Mouse (Mus musculus): ENCODE measurements around the gene Cyp4f39. TPM values are rescaled to one million over a fixed set of nuclear protein-coding genes. Genes with fewer than 3 reads are reported as not detected.
"Not testable (repeated sequence)": the region's sequence is repeated elsewhere in the genome, so short reads cannot be mapped to it uniquely, and the experiment has no call there.

Cyp4f39 gene
- total RNA-seq, 2 experiments from 2014 or later, result 0.82 TPM; not detected in 1

DNA sequence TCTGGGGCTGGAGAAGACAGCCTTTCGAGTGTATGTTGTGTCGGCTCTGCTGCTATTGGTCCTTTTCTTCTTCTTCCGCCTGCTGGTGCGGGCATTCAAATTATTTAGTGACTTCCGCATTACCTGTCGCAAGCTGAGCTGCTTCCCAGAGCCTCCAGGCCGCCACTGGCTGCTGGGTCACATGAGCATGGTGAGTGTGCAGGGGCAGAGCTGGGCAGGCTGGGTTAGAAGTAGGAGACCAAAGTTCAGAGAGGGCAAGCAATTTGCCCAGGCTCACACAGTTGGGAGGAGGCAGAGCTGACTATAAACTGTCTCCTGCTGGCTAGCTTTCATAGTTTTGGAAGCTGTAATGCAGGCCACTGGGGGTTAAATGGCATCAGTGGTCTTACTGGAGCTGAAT, 16.0 kb downstream of the Cyp4f39 start:
- DNase-seq, result no peak
- intact Hi-C loops (cut with DNase I; ENCODE audit: low total_unique reads), result no loop called here

DNA sequence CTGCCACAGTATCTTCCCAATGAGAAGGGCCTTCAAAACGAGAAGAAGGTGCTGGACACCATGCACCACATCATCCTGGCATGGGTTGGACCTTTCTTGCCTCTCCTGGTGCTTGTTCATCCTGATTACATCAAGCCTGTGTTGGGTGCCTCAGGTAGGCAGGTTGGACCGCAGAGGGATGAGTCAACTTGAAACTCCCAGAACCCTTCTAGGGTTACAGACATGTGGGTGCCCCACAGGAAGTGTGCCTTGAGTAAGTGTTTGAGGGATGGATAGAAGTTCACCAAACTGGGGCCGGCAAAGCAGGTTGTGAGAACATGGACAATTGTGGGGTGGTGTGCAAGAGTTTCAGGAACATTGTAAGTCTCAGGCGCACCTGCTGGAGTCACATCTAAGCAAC, 18.3 kb downstream of the Cyp4f39 start:
- DNase-seq, result no peak
- intact Hi-C loops (cut with DNase I; ENCODE audit: low total_unique reads), result no loop called here

DNA sequence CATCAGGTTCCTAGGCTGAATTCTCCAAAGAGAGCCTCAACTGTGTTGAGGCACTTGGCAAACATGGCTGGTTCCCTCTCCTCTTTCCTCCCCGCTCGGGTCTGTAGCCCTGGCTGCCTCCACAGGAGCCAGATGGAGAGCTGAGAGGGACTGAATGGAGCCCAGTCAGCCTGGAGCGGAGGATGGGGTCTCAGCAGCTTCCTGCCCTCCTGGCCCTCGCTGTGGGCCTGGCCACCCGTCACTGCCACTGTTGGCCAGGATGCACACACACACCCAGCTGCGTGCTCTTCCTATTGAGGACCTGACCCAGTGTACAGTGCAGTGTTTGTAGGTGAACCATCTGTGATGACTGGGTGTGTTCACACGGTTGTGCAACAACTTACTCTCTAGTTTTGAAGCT, 19.7 kb downstream of the Cyp4f39 start:
- intact Hi-C loops (cut with DNase I; ENCODE audit: low total_unique reads), result no loop called here
- DNase-seq, result no peak

DNA sequence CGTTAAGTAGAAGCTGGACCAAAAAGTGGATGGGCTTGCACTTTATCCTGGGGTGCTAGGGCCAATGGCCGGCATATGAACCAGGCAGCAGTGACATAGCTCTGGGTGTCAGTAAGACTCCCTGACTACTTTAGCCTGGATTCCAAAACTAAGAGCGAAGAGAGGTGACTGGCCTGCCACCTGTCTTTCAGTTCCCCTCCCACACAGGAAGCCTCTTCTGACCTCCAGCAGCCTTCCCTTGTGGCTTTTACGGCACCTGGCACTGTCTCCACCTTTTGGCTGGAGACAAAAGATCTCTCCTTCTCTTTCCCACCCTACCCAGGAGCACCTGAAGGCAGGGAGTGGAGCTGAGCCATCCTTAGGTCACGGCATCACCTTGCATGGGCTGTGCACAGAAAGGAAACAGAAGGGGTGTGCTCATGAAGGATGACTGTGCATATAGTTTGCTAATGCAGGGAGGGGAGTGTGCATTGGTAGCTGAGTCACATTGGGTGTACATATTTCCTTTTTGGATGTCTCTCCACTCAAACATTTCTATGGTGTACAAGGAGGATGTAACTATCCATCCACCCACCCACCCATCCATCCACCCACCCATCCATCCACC, 22.5 kb downstream of the Cyp4f39 start:
- DNase-seq, result no peak
- intact Hi-C loops (cut with DNase I; ENCODE audit: low total_unique reads), result no loop called here

DNA sequence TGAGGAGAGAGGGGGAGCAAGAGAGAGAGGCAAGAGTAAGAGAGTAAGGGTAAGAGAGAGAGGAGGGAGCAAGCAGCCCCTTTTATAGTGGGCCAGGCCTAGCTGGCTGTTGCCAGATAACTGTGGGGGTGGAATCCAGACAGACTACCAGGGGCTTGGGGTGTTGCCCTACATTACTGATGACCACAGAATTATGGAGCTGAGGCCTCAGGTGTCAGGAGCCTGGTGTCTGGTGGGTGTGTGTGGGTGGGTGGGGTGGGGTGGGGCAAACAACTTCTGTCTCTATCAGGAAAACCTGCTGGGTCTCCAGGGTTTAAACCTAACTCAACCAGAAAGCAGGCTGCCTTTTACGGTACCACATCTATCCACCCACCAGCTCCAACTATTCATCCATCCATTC, 24.7 kb downstream of the Cyp4f39 start:
- intact Hi-C loops (cut with DNase I; ENCODE audit: low total_unique reads), result no loop called here
- no peak for DNase-seq

DNA sequence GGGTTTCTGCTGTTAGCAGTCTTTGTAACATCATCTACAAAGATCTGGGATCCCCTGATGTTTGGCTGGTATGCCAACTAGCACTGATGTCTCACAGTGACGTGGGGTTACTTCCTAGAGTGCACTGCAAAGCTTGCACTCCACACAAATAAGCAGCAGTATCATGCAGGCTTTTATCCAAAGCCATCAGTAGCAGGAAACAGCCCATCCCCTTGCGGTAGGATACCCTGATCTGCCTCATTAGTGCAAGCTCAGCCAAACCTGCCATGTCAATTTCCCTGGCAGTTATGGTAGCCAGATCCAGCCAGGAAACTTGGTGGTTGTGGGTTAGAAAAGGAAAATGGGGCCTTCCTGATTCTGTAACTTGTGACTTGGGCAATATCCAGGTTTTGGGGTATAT, 26.2 kb downstream of the Cyp4f39 start:
- intact Hi-C loops (cut with DNase I; ENCODE audit: low total_unique reads), result no loop called here
- no peak for DNase-seq

DNA sequence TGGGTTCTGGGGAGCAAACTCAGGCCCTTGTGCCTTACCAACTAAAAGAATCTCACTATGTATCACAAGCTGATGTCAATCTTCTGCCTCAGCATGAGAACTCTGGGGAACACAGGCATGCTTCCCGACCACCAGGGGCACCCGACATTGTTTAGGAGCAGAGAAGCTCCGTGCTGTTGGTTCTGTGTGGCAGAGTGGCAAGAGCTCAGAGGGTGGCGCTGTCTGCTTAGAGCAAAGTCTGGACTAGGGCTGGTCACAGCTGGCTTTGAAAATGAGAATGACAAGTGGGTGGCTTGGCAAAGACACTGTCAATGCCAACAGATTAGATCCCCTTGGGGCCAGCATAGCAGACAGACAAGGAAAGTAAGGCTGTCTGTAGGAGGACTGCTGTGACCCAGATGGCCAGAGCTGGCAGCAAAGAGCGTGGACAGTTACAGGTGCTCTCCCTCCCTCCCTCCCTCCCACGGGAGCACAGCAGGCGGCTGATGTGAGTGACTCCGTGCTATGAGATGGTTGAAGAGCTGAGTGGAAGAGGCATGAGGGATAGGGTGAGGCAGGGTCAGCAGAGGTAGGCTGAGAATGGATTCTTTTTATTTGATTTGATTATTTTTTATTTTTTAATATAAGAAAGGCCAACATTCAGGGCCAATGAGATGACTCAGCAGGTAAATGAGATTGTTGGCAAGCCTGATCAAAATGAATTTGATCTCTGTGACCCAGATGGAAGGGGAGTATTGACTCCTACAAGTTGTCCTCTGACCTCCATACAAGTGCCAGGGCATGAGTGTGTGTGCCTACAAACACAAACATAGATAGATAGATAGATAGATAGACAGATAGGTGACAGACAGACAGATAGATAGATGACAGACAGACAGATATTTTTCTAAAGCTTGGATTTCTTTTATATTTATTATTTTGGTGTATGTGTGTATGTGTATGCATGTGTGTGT, 27.3 kb downstream of the Cyp4f39 start:
- intact Hi-C loops (cut with DNase I; ENCODE audit: low total_unique reads), result loop anchor here (10.0 kb wide), 1 partner anchor 85 kb away; no protein-coding TSS in a partner anchor
- no peak for DNase-seq

DNA sequence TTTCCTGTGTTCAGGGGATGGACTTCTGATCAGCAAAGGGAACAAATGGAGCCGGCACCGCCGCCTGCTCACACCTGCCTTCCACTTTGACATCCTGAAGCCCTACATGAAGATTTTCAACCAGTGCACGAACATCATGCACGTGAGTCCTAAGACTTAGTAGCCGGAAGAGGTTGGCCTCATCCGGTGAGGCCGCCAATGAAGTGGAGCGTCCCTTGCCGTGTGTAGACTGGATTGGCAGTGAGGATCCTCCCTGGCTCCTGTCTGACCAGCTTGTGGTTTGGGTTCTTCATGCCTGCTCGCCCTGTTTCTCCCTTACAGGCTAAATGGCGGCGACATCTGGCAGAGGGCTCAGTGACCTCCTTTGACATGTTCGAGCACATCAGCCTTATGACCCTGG, 29.2 kb downstream of the Cyp4f39 start:
- intact Hi-C loops (cut with DNase I; ENCODE audit: low total_unique reads), result loop anchor here (10.0 kb wide), 1 partner anchor 87 kb away; no protein-coding TSS in a partner anchor

DNA sequence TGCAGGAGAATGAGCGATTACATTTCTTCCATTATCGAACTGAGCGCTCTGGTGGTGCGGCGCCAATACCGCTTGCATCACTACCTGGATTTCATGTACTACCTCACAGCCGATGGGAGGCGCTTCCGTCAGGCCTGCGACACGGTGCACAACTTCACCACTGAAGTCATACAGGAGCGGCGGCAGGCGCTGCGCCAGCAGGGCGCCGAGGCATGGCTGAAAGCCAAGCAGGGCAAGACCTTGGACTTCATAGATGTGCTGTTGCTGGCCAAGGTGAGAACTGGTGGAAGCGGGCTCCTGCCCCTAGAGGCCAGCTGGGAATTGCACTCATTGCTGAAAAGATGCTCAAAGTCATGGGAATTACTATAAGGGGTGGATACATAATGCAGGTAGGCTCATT, 30.7 kb downstream of the Cyp4f39 start:
- peak; percentile 50 for DNase-seq
- intact Hi-C loops (cut with DNase I; ENCODE audit: low total_unique reads), result loop anchor here (10.0 kb wide), 1 partner anchor 88 kb away; no protein-coding TSS in a partner anchor

More for the DNA sequence above, 29.2 kb downstream of the Cyp4f39 start:
- DNase-seq, result no peak

DNA sequence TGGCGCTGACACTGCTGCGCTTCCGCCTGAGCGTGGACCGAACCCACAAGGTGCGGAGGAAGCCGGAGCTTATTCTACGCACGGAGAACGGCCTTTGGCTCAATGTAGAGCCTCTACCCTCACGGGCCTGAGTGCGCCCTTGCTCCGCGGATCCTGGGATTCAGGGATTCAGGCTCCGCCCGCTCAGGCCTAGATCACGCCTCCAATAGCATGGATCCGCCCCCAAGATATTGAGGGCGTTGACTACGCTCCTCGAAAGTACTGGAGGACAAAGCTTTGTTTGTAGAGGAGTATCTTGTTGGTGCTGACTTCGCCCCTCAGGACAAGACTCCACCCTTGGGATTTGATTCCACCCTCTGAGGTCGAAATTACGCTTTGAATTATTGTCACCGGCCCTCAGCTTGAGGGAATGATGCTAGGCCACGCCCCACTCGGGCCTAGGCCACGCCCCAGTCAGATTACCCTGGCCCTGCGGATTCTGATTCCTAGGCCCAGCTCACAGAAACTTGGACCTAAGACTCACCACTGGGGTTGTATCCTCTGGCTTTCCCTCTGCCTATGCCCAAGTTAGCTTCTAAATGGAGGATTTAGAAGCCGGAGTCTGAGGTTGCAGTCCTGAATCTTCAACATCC, 39.9 kb downstream of the Cyp4f39 start:
- peak; percentile 16 for DNase-seq
- intact Hi-C loops (cut with DNase I; ENCODE audit: low total_unique reads), result loop anchor here (5.0 kb wide), 1 partner anchor 140 kb away; the partner anchor contains the start of gene Akap8l

DNA sequence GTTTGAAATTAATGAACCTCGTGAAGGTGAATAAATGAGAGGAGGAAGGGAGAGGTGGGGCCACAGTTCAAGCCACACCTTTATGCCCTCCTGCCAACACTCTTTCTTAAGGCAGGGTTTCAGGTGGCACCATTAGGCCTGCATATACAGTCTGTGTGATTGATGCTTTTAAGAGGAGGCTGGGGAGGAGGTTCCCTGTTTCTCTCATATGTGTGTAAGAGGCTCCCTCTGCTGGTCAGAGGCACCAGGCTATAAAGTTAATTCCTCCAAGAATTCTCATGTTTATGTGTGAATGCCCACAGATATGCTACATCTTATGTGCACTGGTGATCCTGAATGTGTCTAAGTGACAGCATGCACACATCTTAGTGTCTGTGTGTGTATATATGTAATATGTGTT, 42.1 kb downstream of the Cyp4f39 start:
- peak; percentile 58 for DNase-seq
- intact Hi-C loops (cut with DNase I; ENCODE audit: low total_unique reads), result loop anchor here (5.0 kb wide), 1 partner anchor 142 kb away; the partner anchor contains the start of gene Akap8l

DNA sequence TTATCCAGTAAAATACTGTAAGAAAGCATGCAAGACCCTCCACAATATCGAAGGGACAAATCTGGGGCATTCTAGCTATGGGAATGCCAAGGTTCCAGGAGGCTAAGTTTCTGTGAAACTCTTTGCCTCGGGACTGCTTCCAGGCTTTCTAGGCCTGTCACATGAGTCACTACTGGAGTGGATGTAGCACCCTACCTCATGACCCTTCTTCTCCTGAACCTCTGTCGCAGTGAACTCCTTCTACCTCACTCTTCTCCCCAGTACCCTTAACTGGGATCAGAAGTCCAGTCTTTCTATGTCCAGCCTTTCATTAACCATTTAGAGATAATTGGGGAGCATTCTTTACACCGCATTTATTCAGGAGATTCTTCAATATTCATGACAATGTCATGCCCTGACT, 48.0 kb downstream of the Cyp4f39 start:
- DNase-seq; intact Hi-C loops (cut with DNase I; ENCODE audit: low total_unique reads): not testable (repeated sequence)

DNA sequence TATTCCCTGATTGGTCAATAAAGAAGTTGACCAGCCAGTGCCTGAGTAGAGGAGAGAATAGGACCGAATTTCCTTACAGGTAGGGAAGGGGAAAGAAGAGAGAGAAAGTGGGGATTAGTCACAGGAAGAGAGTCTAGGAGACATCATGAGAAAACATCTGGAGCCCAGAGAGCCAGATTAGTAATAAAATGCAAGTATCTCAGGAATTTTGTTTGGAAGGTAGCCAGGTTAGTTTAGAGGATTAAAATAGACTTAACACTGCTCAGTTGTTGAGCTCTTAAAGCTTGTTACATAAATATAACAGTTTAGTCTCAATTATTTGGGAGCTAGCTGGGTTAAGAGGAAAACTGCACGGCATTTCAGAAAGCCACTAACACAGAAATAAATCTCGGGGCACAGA, 48.5 kb downstream of the Cyp4f39 start:
- no peak for DNase-seq
- intact Hi-C loops (cut with DNase I; ENCODE audit: low total_unique reads), result no loop called here

DNA sequence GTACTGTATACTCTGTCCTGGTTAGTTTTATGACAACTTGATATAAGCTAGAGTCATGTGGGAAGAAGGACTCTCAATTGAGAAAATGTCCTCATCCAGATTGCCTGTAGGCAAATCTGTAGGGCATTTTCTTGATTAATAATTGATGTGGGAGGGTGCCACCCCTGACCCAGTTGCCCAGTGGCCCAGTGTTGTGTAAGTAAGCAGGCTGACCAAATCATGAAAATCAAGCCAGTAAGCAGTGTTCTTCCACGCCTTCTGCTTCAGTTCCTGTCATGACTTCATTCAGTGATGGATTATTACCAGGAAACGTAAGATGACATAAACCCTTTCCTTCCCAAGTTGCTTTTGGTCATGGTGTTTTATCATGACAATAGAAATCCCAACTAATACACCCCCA, 50.6 kb downstream of the Cyp4f39 start:
- intact Hi-C loops (cut with DNase I; ENCODE audit: low total_unique reads), result no loop called here
- no peak for DNase-seq

DNA sequence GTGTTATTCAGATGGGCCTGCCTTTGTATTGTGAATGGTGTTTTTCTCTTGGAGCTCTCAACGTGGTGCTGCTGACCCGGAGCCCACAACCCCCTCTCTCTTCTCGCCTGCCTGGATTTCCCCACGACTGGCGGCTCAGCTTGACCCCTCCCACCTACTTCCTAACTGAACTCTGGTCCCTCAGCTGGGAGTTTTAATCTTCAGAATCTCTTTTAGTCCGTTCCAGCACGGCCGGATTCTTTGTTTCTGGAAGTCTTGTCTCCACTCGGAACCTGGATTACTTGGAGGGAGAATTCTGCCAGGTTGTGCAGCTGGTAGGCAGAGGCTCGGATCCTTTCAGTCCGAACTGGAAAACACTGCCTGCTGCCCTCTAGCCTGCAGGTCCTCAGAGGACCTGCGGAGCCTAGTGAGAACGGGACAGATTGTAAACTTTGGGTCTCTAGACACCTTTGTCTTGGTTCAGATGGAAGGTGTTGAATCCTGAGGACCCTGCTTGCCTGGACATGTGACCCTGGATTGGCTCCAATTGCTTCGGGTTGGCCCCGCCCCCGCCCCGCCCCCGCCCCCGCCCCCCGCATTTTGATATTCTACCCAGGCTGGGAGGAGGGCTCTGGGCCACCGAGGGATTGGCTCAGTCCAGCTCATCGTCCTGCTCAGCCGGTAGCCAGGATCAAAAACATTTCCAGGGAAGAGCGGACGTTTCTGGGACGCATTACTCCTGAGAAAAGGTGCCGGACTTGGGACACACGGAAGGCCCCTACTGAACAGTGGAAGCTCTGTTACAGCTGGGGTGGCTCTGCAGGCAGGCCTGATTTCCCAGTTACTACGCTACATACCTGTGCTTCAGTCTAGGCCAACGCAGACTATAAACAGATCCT, 53.6 kb downstream of the Cyp4f39 start, which contains the start of gene Cyp4f17:
Gene Cyp4f17, plus strand, starts transcription at position 200 of the 878 bp plus-strand sequence.
- peak; percentile 44 for DNase-seq
- intact Hi-C loops (cut with DNase I; ENCODE audit: low total_unique reads), result no loop called here

DNA sequence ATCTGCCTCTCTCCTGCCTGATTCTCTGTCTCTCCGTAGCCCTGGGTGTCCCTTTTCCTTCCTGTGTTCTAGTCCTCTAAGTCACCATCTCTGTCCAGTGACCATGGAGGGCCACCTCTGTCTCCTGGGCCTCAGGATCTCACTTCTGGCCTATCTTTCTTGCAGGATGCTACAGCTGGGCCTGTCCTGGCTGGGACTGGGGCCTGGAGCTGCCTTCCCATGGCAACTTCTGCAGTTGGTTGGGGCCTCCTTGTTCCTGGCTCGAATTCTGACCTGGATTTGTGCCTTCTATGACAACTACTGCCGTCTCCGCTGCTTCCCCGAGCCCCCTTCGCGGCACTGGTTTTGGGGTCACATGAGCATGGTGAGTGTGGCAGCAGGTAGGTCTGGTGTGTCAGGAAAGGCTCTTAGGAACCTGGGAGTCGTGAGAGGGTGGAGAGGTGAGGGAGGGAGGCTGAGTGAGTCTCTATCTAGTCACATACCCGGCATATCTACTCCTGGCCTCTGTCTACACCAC, 54.3 kb downstream of the Cyp4f39 start:
- no peak for DNase-seq
- intact Hi-C loops (cut with DNase I; ENCODE audit: low total_unique reads), result no loop called here

DNA sequence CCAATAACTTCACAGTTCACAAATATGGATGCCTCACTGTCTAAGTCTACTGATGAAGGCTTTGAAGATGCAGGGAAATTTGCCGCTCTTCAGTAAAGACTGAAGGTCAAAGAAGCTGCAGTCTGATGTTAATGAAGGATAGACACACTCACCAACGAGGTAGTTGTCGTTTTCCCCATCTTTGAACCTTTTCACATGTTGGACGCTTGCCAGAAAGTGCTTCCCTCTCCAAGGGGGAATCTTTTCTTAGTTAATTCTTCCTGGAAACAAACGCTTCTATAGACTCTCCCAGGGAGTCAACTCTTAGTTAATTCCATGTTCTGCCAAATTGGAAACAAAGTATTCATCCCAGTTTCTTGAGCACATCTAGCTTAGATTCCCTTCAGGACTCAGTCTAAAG, 63.6 kb downstream of the Cyp4f39 start:
- intact Hi-C loops (cut with DNase I; ENCODE audit: low total_unique reads), result no loop called here
- no peak for DNase-seq

DNA sequence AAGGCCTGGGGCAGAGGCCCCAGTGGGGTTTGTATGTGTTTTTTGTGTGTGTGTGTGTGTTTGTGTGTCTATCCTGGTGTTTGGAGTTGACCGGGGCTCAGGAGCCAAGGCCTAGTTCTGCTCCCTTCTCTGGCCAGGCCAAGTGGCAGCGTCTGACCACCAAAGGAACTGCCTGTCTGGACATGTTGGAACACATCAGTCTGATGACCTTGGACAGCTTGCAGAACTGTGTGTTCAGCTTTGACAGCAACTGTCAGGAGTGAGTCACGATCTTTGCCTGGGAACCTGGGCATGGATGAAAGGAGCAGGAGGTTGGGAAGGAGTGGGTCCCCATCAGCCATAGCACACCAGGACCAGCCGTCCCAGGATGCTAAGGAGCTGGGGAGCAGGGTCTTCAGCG, 69.5 kb downstream of the Cyp4f39 start:
- intact Hi-C loops (cut with DNase I; ENCODE audit: low total_unique reads), result no loop called here
- no peak for DNase-seq

DNA sequence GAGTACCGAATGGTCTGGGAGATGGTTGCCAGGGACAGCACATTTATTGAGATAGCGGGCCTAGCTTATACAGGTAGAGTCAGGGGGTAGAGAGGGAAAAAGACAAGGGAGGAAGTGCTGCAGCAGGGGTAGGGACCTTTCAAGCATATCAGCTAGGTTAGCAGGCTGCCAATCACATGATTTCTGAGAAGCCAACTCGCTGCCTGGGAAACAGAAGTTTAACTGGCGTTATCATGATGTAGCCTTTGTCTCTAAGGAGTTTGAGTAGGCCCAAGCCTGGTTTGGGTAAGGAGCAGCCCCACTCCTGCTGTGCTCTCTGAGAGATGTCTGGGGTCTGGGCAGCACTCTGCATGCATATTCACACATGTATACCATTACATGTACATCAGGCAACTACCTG, 69.9 kb downstream of the Cyp4f39 start:
- DNase-seq, result no peak
- intact Hi-C loops (cut with DNase I; ENCODE audit: low total_unique reads), result no loop called here

Data from gastrocnemius, postnatal 14 days (tissue).